Mouse (Mus musculus): Measurements from ENCODE around the gene Zbtb45.

DNA sequence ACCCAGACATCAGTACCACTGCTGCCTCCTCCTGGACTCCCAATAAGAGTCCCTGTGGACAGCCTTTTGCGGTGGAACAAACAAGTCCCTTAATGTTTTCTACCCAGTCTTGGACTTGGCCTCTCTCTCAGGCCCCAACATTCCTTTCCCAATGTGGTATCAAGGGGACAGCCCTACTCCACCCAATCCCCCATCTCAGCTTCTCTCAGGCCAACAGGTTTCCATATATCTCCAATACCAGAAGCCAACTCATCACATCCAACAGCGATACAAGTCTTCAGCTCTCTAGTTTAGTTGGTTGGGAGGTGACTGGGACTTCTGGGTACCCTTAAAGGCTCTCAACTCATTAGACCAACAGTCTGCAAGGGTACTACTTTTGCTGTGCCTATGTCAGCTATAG lies 43.7 kb upstream of the Zbtb45 start:
- TF ChIP-seq POLR2A (IDR thresholded peaks at IDR 0.05; ENCODE audit: insufficient read length, low read depth): no peak
- no peak for TF ChIP-seq POLR2AphosphoS2 (IDR thresholded peaks at IDR 0.05; ENCODE audit: insufficient read length, low read depth)
- no peak for TF ChIP-seq TCF3 (IDR thresholded peaks at IDR 0.05; ENCODE audit: insufficient read length, low read depth)
- no peak for TF ChIP-seq MYOD1 (IDR thresholded peaks at IDR 0.05; ENCODE audit: control insufficient read depth in 1 of 3, insufficient read length in 2 of 3, low read depth in 2 of 3)
- TF ChIP-seq USF1 (IDR thresholded peaks at IDR 0.05; ENCODE audit: low read depth): no peak
- no peak for TF ChIP-seq REST (IDR thresholded peaks at IDR 0.05; ENCODE audit: insufficient read depth, insufficient read length)
- no peak for TF ChIP-seq TCF12 (IDR thresholded peaks at IDR 0.05; ENCODE audit: insufficient read depth, poor library complexity, severe bottlenecking)
- no peak for TF ChIP-seq E2F4 (IDR thresholded peaks at IDR 0.05; ENCODE audit: insufficient read depth)
- no peak for TF ChIP-seq MYOG (IDR thresholded peaks at IDR 0.05; ENCODE audit: control insufficient read depth in 1 of 3, insufficient read depth in 1 of 3, insufficient read length in 2 of 3, low read depth in 2 of 3)
- no peak for TF ChIP-seq MAX (IDR thresholded peaks at IDR 0.05; ENCODE audit: low read depth)
- TF ChIP-seq CEBPB (IDR thresholded peaks at IDR 0.05; ENCODE audit: insufficient read depth, poor library complexity, severe bottlenecking): no peak
